Mouse (Mus musculus) spleen, adult 2 months (tissue): ENCODE data around the gene Fntb.

Experiments used
- CTCF ChIP-seq: fragments of 200-500 bp; IDR thresholded peaks from 2 replicates; pipeline ENCODE4 v1.5.1; 2011; ENCODE audit warnings: mild to moderate bottlenecking, inconsistent platforms; ENCODE audit not compliant: insufficient read depth, insufficient read length, insufficient replicate concordance; ENCODE audit errors: extremely low read depth
- POLR2A ChIP-seq: fragments of 200-500 bp; IDR thresholded peaks from 2 replicates; pipeline ENCODE4 v1.6.1; 2011; ENCODE audit warnings: low read depth, low read length, inconsistent platforms

GRCm38 (mm10) chr12:76727955-76728354, 37.4 kb upstream of the Fntb start:
- no peak for TF ChIP-seq POLR2A
- TF ChIP-seq CTCF, result no peak
